ENCODE assay signal across 8 mouse cellular contexts in the genomic region with DNA sequence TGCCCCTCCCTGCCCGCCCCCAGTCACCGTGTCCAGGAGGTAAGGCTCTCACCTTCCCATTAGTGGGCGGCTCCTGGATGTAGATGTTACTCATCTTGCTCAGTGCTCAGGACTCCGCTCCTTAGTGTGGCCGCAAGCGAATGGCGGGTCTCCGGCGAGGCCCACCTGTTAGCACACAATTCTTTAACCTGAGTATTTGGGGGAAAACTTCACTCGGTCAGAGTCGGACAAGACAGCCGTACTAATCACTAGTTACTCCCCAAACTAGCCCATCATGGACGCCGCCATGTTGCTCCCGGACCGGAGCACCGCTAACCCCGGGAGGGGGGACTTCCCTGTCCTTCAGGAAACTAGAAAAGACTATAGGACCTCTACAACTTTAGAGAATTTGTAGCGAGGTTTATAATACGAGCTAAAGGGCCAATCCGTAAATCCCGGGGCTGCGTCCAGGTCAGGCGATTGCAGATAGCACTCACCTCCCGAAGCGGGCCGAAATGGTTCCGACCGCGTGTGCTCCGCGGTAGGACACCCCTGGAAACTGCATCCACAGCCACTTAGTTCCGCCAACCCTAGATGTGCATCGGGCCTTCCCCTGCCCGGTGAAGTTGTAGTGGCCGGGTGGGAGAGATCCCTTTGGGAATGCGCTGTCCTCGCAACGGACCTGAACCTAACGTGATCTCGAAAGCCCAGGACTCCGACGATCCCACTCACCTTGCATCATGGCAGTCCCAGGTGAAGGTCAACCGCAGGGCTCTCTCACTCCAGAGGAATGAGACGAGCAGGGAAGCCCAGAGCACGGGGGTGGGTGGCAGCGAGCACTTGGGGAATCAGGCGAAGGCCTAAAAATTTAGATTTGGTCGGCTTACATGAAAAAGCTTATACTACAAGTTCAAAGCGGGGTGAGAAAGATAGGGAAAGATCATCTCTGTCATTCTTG. TPM values are rescaled to one million over a fixed set of nuclear protein-coding genes. Genes with fewer than 3 reads are reported as not detected.
A peak's percentile ranks its signal among the peaks of the same experiment; 100 is the strongest.
DNase-seq lines count a peak whose midpoint lies in the region; ATAC-seq and TF ChIP-seq lines count a peak whose summit lies in the region.

A gene (minus strand): TSS at position 508 of the 937 bp plus-strand sequence.

- peaks cover 17% of the 10 kb centered on the region for H3K4me1 ChIP-seq in embryonic facial prominence, embryonic 14.5 days (ENCODE audit: control insufficient read depth, insufficient read depth, low read length)
- H3K4me1 ChIP-seq in limb, embryonic 14.5 days (ENCODE audit: control insufficient read depth, insufficient read depth, low read length) = peaks cover 18% of the 10 kb centered on the region
- peaks cover 13% of the 10 kb centered on the region; the same call in 1 of the 2 replicates for H3K4me1 ChIP-seq in midbrain, postnatal 0 days (ENCODE audit: insufficient read depth, low read length)

- no peak for TF ChIP-seq CTCF in midbrain, postnatal 0 days (IDR thresholded peaks at IDR 0.05)

- peak within 1 kb of the TSS; percentile 81 for H3K9ac ChIP-seq in embryonic facial prominence, embryonic 14.5 days (ENCODE audit: low read depth, low read length)
- H3K9ac ChIP-seq in limb, embryonic 14.5 days (ENCODE audit: low read depth, low read length, severe bottlenecking) = peak within 1 kb of the TSS; percentile 91
- peak within 1 kb of the TSS; percentile 91 for H3K9ac ChIP-seq in midbrain, postnatal 0 days (replicated peaks; ENCODE audit: low read length, poor library complexity, severe bottlenecking)

- H3K27ac ChIP-seq in embryonic facial prominence, embryonic 14.5 days (replicated peaks; ENCODE audit: low read depth, low read length) = peak within 1 kb of the TSS; percentile 80
- H3K27ac ChIP-seq in limb, embryonic 14.5 days (replicated peaks; ENCODE audit: low read depth, low read length) = peak within 1 kb of the TSS; percentile 94
- H3K27ac ChIP-seq in midbrain, postnatal 0 days (ENCODE audit: low read depth, low read length) = peak within 1 kb of the TSS; percentile 84

- H3K36me3 ChIP-seq in embryonic facial prominence, embryonic 14.5 days (ENCODE audit: control insufficient read depth, insufficient read depth, low read length) = no peaks in the 10 kb centered on the region
- H3K36me3 ChIP-seq in limb, embryonic 14.5 days (ENCODE audit: control insufficient read depth, insufficient read depth, low read length) = no peaks in the 10 kb centered on the region
- no peaks in the 10 kb centered on the region for H3K36me3 ChIP-seq in midbrain, postnatal 0 days (ENCODE audit: insufficient read depth, low read length)

- H3K4me2 ChIP-seq in embryonic facial prominence, embryonic 14.5 days (ENCODE audit: low read depth, low read length) = peak within 1 kb of the TSS; percentile 65
- H3K4me2 ChIP-seq in limb, embryonic 14.5 days (replicated peaks; ENCODE audit: low read depth, low read length, severe bottlenecking) = peak within 1 kb of the TSS; percentile 71
- peak within 1 kb of the TSS; percentile 69 for H3K4me2 ChIP-seq in midbrain, postnatal 0 days (ENCODE audit: low read depth, low read length, poor library complexity, severe bottlenecking)

- H3K4me3 ChIP-seq in embryonic facial prominence, embryonic 14.5 days (ENCODE audit: low read depth, low read length) = peak within 1 kb of the TSS; percentile 66
- peak within 1 kb of the TSS; percentile 76 for H3K4me3 ChIP-seq in limb, embryonic 14.5 days (replicated peaks; ENCODE audit: low read length)
- peak within 1 kb of the TSS; percentile 82 for H3K4me3 ChIP-seq in midbrain, postnatal 0 days (ENCODE audit: low read depth, low read length)

- WGBS in embryonic facial prominence, embryonic 14.5 days = under 1% methylated on average over 50 of the region's 50 CpGs
- WGBS in limb, embryonic 14.5 days = 1% methylated on average over 50 of the region's 50 CpGs
- under 1% methylated on average over 50 of the region's 50 CpGs for WGBS in midbrain, postnatal 0 days

- H3K27me3 ChIP-seq in embryonic facial prominence, embryonic 14.5 days (replicated peaks; ENCODE audit: control insufficient read depth, insufficient read depth, low read length) = no peaks in the 10 kb centered on the region
- no peaks in the 10 kb centered on the region for H3K27me3 ChIP-seq in limb, embryonic 14.5 days (ENCODE audit: control insufficient read depth, insufficient read depth, low read length)
- H3K27me3 ChIP-seq in midbrain, postnatal 0 days (ENCODE audit: insufficient read depth, low read length) = no peaks in the 10 kb centered on the region

- TF ChIP-seq POLR2A in limb, embryonic 14.5 days (IDR thresholded peaks at IDR 0.05; ENCODE audit: borderline replicate concordance, extremely low read depth, insufficient read depth, insufficient read length) = peak; percentile 56; the same call in 1 of the 2 replicates

- peak; percentile 86 for DNase-seq in 3T3-L1 (ENCODE audit: low read depth, low spot score)
- DNase-seq in adrenal gland, postnatal 4 days (ENCODE audit: low spot score in 2 of 2) = peak; percentile 56 to 67
- peak; percentile 86 for DNase-seq in embryonic facial prominence, embryonic 14.5 days (ENCODE audit: low spot score)
- peak; percentile 79 for DNase-seq in heart, adult 8-10 months (ENCODE audit: low spot score)
- peak; percentile 84 for DNase-seq in kidney, adult 9 months
- peak; percentile 82 for DNase-seq in limb, embryonic 14.5 days (ENCODE audit: low spot score)
- peak; percentile 89 for DNase-seq in midbrain, postnatal 0 days (ENCODE audit: low spot score)
- DNase-seq in spleen, postnatal 14 days (ENCODE audit: low spot score in 2 of 2) = peak; percentile 67 to 74

- ATAC-seq in embryonic facial prominence, embryonic 14.5 days (ENCODE audit: low read depth) = peak; percentile 97
- ATAC-seq in limb, embryonic 14.5 days (ENCODE audit: low FRiP score, low read depth) = peak; percentile 97
- ATAC-seq in midbrain, postnatal 0 days (ENCODE audit: low FRiP score) = peak; percentile 96

- no peaks in the 10 kb centered on the region for H3K9me3 ChIP-seq in embryonic facial prominence, embryonic 14.5 days (ENCODE audit: control insufficient read depth, low read length)
- no peaks in the 10 kb centered on the region for H3K9me3 ChIP-seq in limb, embryonic 14.5 days (ENCODE audit: control insufficient read depth, low read length)
- no peaks in the 10 kb centered on the region for H3K9me3 ChIP-seq in midbrain, postnatal 0 days (ENCODE audit: low read length)

RNA-seq across cellular contexts. Expression of the gene that starts here (rescaled TPM):
- total RNA-seq in adrenal gland, postnatal 4 days (2021) = 10 to 100 TPM; 22.7 to 24.1 TPM
- polyA plus RNA-seq in embryonic facial prominence, embryonic 14.5 days (2014; fragmentation: Nextera tagmentation; extraction: Ambion mirVana) = 19.1 and 30.3 TPM in 2 replicates
- total RNA-seq in heart, adult 8-10 months (2022) = 10 to 100 TPM; 11.6 to 15.3 (median 14.0) TPM
- 10.3 and 14.9 TPM in 2 replicates for polyA plus RNA-seq in limb, embryonic 14.5 days (2012; rRNA removed)
- 24.4 and 25.2 TPM in 2 replicates for polyA plus RNA-seq in limb, embryonic 14.5 days (2014; fragmentation: Nextera tagmentation; extraction: Ambion mirVana)
- 14.0 and 17.9 TPM in 2 replicates for total RNA-seq in midbrain, postnatal 0 days (2014; rRNA removed)
- polyA plus RNA-seq in midbrain, postnatal 0 days (2015; fragmentation: Nextera tagmentation; extraction: Ambion mirVana) = 22.9 and 23.4 TPM in 2 replicates

Comparison
In these comparisons a context has a peak if more than half of its experiments do, and no peak if none do; other contexts are left out.
1. Peak in every context shown above with its lines: DNase-seq, ATAC-seq, H3K4me3 ChIP-seq and H3K27ac ChIP-seq.